Mouse (Mus musculus) regulatory T cell (primary cell): Measurements from ENCODE around the gene Alpk1.

Experiments used
- in situ Hi-C: fragments of 300-600 bp; cut with MboI, MseI; formaldehyde crosslinking; loops from one replicate; pipeline ENCODE4 v1.15.1; 2025; ENCODE audit warnings: high pct_unique_total_duplicates

Alpk1 gene

DNA sequence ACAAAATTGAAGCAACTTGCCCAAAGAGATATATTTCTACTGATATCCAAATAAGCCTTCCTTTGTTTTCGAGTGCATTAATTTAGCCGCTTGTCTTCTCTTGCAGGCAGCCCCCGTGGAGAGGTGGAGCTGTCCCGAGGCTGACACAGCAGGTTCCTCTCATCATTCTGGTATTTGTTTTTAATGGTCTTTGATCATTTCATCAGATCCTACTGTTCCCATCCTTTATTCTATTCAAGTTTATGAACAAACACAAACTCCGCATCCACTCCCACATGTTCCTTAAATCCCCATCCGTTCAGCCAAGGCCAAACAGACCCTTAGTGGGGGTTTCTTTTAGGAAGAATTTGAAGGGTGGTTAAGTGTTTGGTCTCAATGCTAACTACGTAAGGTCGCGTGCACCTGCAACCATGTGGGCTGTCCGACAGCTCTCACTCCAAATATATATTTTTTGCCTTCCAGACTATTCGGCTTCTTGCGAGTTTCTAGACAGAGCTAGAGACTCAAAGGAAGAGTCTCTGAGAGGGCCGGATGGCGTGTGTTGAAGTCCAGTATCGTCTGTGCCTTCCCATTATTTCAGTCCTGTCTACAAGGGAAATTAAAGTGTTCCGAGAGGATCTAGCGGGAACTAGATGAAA is 149.5 kb downstream of the Alpk1 start:
- in situ Hi-C loops = loop anchor here (5.0 kb wide), 2 partner anchors 121 to 316 kb away; no protein-coding TSS in a partner anchor

DNA sequence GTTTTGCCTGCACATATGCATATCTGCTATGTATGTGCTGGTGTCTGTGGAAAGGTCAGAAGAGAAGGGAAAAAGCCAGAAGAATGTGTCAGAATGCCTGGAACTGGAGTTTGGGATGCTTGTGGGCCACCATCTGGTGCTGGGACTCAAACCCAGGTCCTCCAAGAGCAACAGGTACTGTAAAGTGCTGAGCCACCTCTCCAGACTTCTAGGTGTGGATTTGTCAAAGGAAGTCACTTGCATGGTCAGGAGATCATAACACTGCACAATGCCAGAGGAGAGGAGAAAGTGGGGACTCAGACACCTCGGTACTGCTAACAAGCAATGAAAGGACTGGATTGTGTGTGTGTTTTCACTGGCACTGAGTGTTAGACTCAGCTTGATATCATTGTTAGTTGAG is 150.1 kb downstream of the Alpk1 start:
- in situ Hi-C loops = loop anchor here (5.0 kb wide), 2 partner anchors 122 to 317 kb away; no protein-coding TSS in a partner anchor

GRCm38 (mm10) chr3:127628311-127629184 is 151.8 kb downstream of the Alpk1 start:
- in situ Hi-C loops = no loop called here

DNA sequence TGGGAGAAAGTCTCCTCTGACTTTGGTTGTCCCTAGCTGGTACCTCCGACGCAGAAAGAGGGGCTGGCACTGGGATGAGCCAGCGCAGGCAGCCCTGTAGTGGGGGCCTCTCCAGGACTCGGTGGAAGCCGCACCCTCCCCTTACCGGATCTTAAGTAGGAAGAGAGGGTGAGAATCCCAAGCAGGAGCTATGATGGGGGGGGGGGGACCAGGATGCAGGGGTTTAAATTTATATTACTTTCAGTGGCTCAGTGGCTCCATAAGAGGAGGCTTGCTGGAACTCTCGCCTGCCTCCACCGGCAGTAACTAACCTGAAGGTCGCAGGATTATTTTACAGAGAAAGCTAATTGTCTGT is 152.4 kb downstream of the Alpk1 start:
- in situ Hi-C loops = no loop called here

DNA sequence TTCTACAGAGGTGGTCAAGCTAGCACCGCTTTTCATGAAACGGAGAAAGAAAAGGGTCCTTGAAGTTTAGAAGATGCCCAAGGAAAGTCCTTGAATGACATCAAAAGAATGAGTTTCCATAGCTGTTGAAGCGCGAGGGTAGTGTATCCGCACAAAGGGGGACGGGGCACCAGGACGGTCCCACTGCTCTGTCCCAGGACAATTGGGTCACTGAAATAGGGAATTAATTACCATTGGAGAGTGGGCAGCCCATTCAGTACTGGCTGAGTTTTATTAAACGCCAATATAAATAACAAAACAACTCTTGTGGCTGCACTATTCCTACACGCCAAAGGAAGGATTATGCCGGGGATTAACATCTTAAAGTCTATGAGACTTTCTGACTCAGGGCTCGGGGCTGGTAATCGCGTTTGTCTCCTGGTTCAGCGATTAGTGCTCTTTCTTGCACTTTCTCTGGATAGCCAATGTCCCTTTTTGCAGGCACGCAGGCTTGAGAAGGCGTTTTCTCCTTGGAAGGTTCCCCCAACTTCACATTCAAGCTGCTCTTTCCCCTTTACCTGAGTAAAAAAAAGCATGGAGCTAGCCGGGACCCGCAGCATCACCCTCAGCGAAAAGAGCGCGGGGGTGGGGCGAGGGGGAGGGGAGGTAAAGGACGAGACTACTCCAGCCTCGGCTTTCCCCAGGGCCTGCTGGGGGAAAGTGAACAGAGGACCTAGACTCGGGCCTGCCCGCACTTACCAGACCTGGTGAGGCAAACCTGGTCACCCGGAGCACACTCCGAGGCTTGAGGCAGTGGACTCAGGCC is 153.0 kb downstream of the Alpk1 start:
- in situ Hi-C loops = no loop called here

- in situ Hi-C loops = no loop called here
These were observed 153.8 kb downstream of the Alpk1 start for GRCm38 (mm10) chr3:127626524-127626923.

GRCm38 (mm10) chr3:127625701-127626399 is 154.5 kb downstream of the Alpk1 start:
- in situ Hi-C loops = no loop called here

DNA sequence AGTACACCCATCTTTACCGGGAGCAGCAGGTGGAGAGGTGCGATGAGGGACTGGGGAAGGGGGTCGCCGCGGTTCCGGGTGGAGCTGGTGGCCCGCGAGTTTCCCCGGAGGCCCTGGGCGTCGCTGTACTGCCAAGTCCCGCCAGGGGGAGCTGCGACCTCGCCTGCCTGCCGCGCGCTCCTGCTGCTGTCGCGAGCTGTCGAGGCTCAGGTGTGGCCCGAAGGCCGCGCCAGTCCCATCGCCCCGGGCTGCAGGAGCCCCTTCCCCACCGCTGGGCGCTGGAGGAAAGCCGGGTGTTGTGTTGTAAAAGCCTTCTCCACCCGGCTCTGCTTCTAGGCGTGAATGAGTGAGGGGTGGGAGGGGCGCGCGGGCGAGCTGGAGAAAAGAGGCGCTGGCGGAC is 155.0 kb downstream of the Alpk1 start:
- in situ Hi-C loops = no loop called here
